Mouse (Mus musculus) cerebellum, postnatal 4 days (tissue): Measurements from ENCODE around the gene Tnip2.

Experiments used
- DNase-seq, 2 experiments: peaks; one replicate each; pipeline ENCODE4 v3.0.0; 2022; ENCODE audit warnings: low spot score in 2 of 2, mixed read lengths in 1 of 2

Gene Tnip2

DNA sequence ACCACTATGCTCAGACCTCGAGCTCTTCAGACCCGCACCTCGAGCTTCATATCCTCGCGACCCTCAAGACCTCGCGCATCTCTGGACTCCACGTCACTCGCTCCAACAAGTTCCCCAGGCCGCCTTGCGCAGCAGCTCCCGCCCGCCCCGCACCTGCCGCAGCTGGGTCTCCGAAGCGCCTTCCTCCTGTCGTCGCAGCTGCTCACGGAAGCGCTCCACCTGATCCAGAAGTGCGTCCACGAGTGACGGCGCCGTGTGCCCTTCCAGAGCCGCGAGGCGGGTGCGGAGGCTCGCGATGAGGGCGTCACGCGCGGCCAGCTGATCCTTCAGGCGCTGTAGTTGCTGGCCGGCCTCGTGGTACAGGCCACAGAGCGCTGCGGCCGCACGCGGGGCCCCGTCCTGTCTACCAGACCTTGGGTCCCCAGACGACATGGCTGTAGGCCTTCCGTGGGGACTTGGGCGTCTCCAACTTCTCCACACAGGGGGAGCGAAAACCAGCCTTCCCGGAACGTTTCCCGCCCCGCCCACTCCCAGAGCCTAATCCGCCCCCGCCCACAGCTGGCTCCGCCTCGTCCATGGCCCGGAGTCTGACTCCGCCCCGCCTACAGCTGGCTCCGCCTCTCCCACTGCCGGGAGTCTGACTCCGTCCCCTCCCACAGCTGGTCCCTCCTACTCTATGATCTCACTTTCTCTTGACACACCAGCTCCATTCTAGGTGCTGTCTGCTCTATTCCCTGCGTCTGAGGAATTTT lies at the start of gene Tnip2:
Gene Tnip2 (minus strand): TSS at position 526 of the 752 bp plus-strand sequence.
- DNase-seq: peak; percentile 70 to 87

DNA sequence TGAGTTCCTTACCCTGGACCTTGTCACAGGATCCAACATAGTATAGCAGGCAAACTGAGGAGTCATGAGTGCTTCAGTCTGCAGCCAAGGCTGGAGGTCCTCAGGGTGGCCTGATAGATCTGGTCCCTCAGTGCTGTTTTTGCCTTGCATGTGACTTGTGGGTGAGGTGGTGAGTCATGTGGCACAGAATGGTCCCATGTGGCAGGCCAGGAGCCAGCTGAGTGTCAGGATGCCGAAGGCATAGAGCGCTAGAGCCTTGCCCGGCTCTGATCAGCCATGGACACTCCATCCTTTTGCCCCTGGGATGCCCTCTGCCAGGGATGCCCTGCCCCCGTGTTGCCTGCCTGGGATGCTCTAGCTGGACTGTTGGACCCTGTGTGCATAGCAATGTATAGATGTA lies 38.0 kb upstream of the Tnip2 start:
- DNase-seq: no peak

- no peak for DNase-seq
Observed at GRCm38 (mm10) chr5:34550251-34550650, 36.5 kb upstream of the Tnip2 start.

- DNase-seq: peak; percentile 33 to 59
Observed at GRCm38 (mm10) chr5:34549483-34550221, 35.9 kb upstream of the Tnip2 start.

- peak in 1 of 2 experiments; percentile 12 for DNase-seq
Observed at GRCm38 (mm10) chr5:34549135-34549482, 35.3 kb upstream of the Tnip2 start.

- no peak for DNase-seq
Observed at GRCm38 (mm10) chr5:34547410-34547809, 33.6 kb upstream of the Tnip2 start.

- DNase-seq: no peak
Observed at GRCm38 (mm10) chr5:34543114-34543513, 29.3 kb upstream of the Tnip2 start.

- DNase-seq: no peak
Observed at GRCm38 (mm10) chr5:34542166-34542565, 28.4 kb upstream of the Tnip2 start.

- DNase-seq: no peak
Observed at GRCm38 (mm10) chr5:34539121-34539520, 25.3 kb upstream of the Tnip2 start.

- no peak for DNase-seq
Observed at GRCm38 (mm10) chr5:34538527-34538926, 24.7 kb upstream of the Tnip2 start.

GRCm38 (mm10) chr5:34538079-34538478 lies 24.3 kb upstream of the Tnip2 start:
- DNase-seq: no peak

GRCm38 (mm10) chr5:34535831-34536230 lies 22.0 kb upstream of the Tnip2 start:
- no peak for DNase-seq

DNA sequence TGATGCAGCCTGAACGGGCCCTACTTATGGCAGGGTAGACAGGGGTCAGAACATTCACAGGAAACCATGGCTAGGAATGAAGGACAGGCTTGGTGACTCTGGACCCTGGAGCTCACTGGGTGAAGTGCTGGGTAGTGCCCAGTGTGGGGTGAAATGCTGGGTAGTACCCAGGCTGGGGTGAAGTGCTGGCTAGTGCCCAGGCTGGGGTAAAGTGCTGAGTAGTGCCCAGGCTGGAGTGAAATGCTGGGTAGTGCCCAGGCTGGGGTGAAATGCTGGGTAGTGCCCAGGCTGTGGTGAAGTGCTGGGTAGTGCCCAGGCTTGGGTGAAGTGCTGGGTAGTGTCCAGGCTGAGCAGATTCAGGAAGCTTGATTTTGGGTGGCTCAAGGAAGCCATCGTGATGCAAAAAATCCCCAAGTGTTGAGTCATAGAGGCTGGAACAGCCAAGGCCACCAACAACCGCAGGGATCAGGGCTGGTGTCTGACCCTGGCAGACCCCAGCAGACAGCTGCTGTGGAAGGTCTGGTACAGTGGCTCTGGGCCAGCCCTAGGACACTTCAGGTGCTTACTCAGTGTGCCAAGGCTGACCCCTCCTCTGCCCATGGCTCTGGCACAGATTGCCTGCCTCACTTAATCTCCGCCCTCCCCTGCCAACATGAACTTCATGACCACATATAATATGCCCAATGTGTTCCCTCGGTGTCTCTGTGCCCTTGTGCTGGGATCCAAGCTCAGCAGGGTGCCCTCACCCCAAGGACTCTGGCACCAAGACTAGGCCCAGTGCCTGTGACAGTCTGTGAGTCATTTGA lies 21.2 kb upstream of the Tnip2 start:
- DNase-seq: no peak

DNA sequence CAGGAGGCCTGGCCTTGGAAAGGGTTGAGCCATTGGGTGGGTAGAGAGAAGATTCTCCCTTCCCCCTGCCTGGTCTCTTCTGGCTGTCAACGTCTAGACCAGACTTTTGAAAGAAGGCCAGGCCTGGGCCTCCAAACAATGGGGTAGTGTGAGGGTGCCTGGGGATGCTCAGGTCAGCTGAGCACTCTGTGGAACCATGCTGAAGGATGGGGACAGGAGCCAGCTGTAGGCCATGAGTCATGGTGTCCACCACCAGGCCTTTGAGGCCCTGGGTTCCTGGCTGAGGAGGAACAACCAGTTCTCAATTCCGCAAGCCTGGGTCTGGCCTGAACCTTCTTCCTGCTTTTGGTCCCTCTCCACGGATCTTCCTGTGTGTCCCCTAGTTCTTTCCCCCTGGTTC lies 20.0 kb upstream of the Tnip2 start:
- DNase-seq: no peak

- no peak for DNase-seq
Observed at GRCm38 (mm10) chr5:34533066-34533465, 19.3 kb upstream of the Tnip2 start.

GRCm38 (mm10) chr5:34530687-34531086 lies 16.9 kb upstream of the Tnip2 start:
- DNase-seq: no peak

- no peak for DNase-seq
Observed at GRCm38 (mm10) chr5:34530116-34530515, 16.3 kb upstream of the Tnip2 start.

DNA sequence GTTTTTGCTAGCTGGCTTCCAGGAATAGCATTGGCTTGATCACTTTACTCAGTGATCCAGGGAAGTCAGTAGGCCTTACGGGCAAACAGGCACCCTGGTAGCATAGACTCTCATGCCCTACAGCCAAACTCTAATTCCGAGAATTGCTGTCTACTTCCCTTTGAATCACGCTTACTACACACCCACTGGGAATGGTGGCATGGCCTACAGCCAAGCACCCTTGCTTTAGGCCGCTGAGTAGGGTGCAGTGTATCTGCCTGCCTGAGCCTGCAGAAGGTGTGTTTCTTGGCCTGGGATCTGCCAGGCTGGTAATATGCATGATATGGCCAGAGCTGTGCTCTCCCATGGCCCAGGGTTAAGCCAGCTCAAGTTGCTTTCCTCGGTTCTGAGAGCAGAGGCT lies 14.9 kb upstream of the Tnip2 start:
- no peak for DNase-seq

GRCm38 (mm10) chr5:34527352-34527751 lies 13.6 kb upstream of the Tnip2 start:
- no peak for DNase-seq

DNA sequence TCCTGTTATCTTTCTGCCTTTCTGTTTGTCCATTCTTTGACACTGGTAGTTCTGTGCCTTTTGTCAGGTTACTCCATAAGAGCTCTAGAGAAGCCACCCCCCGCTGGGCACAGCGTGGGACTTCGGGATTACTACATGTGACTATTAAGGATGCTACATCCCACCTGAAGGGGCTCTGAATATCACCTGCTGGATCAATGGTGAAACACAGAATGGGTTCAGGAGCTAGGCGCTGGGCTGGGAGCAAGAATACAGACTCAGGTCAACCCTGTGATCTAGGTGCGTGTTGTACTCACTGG lies 12.6 kb upstream of the Tnip2 start:
- no peak for DNase-seq

- DNase-seq: peak; percentile 74 to 80
Observed at GRCm38 (mm10) chr5:34525663-34526476, 12.1 kb upstream of the Tnip2 start, which contains the start of gene Sh3bp2. TSS of gene Sh3bp2 (plus strand) at chr5:34525838.

DNA sequence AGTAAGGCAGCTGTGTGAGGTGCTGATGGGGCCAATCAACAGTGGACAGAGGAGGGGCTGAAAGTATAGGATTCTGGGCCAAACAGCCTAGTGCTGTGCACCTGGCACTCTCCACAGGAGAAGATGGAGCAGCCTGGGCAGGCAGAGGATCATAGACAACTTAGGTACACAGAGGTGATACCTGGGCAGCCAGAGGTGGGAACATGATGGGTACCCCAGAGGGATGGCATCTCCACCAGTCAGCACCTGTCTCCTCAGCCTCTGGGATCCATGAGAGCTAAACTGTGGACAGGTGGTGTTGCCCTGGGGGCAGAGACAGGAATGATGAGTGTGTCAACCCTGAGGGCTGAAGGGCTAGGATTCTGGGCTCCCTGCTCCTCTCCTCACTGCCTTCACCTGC lies 10.7 kb upstream of the Tnip2 start:
- DNase-seq: no peak
